Mouse (Mus musculus) hindbrain, embryonic 12.5 days (tissue): ENCODE measurements around the gene Uqcrq. TPM values are rescaled to one million over a fixed set of nuclear protein-coding genes. Genes with fewer than 3 reads are reported as not detected.

Source experiments
- microRNA-seq: library from miRNA; unstranded; fragments of <30 nt; microRNA quantifications from one replicate; pipeline ENCODE4, GENCODE M21; 2017
- polyA plus RNA-seq: library from polyadenylated mRNA; unstranded; fragments of >200 nt; fragmentation: Nextera tagmentation; extraction: Ambion mirVana; gene quantifications from 2 replicates; pipeline ENCODE4 v1.2.1, GENCODE M21; 2016

The Uqcrq gene
- polyA plus RNA-seq, 1 experiment from 2014 or later = 552 TPM

Small RNA genes lying within 50 kb of the gene (microRNA-seq; reads per million reads assigned to microRNA genes)
- gene Mir6920 = not detected

Other genes starting within 250 kb of the Uqcrq start
- 80.7 and 85.8 TPM in 2 replicates for gene Hspa4, start 130.4 kb downstream of the Uqcrq start, polyA plus RNA-seq
- 17.4 and 18.4 TPM in 2 replicates for gene Zcchc10, start 106.2 kb downstream of the Uqcrq start, polyA plus RNA-seq
- 83.2 and 97.8 TPM in 2 replicates for gene Aff4, start 80.0 kb downstream of the Uqcrq start, polyA plus RNA-seq
- gene Leap2, start 7.7 kb downstream of the Uqcrq start, polyA plus RNA-seq = not detected in 2 replicates
- gene Gdf9, start 192 bp upstream of the Uqcrq start, polyA plus RNA-seq = 2.6 and 3.9 TPM in 2 replicates
- gene Gm10447, start 26.3 kb upstream of the Uqcrq start, polyA plus RNA-seq = 0.09 and 0.12 TPM in 2 replicates
- 5.2 and 6.3 TPM in 2 replicates for gene Shroom1, start 26.4 kb upstream of the Uqcrq start, polyA plus RNA-seq
- gene Gm9837, start 39.6 kb upstream of the Uqcrq start, polyA plus RNA-seq = not detected in 2 replicates
- gene Gm9945, start 49.3 kb upstream of the Uqcrq start, polyA plus RNA-seq = not detected in 2 replicates
- gene Sowaha, start 49.4 kb upstream of the Uqcrq start, polyA plus RNA-seq = 0.78 and 0.84 TPM in 2 replicates
- 24.2 and 28.1 TPM in 2 replicates for gene Sept8, start 88.4 kb upstream of the Uqcrq start, polyA plus RNA-seq
- gene Kif3a, start 136.5 kb upstream of the Uqcrq start, polyA plus RNA-seq = 155 and 160 TPM in 2 replicates
- gene Il4, start 187.8 kb upstream of the Uqcrq start, polyA plus RNA-seq = 1.8 and 2.3 TPM in 2 replicates
- not detected in 2 replicates for gene Il13, start 203.9 kb upstream of the Uqcrq start, polyA plus RNA-seq